Mouse (Mus musculus) embryo, embryonic 10.5 days (tissue): ENCODE measurements at regions not wholly inside any gene's neighbourhood (a gene's known extent, or its start where the extent isn't known, plus 50 kb on each side); places are given as distances from the start of the nearest gene placed in this dataset.
A peak's percentile ranks its signal among the peaks of the same experiment; 100 is the strongest.

ENCODE experiments used
- DNase-seq: peaks from one replicate; pipeline ENCODE4 v3.0.0-alpha.2; 2015; ENCODE audit warnings: low spot score

GRCm38 (mm10) chr1:35331602-35332339 is 482.0 kb downstream of the Plekhb2 start:
- DNase-seq: peak; percentile 1

- DNase-seq: no peak
Measured at GRCm38 (mm10) chr1:35332340-35332684, 482.5 kb downstream of the Plekhb2 start.

GRCm38 (mm10) chr1:35337647-35338046 is 487.9 kb downstream of the Plekhb2 start:
- DNase-seq: no peak

GRCm38 (mm10) chr1:35338184-35338583 is 488.4 kb downstream of the Plekhb2 start:
- DNase-seq: no peak

- peak; percentile 2 for DNase-seq
Measured at GRCm38 (mm10) chr1:35344539-35344938, 494.8 kb downstream of the Plekhb2 start.

- no peak for DNase-seq
Measured at GRCm38 (mm10) chr1:35348294-35348693, 498.5 kb downstream of the Plekhb2 start.

GRCm38 (mm10) chr1:35358981-35359380 is 509.2 kb downstream of the Plekhb2 start:
- no peak for DNase-seq

- DNase-seq: no peak
Measured at GRCm38 (mm10) chr1:35361465-35361864, 511.7 kb downstream of the Plekhb2 start.

GRCm38 (mm10) chr1:35362836-35363235 is 513.1 kb downstream of the Plekhb2 start:
- no peak for DNase-seq

- DNase-seq: no peak
Measured at GRCm38 (mm10) chr1:35366559-35366958, 516.8 kb downstream of the Plekhb2 start.

GRCm38 (mm10) chr1:35372751-35373150 is 523.0 kb downstream of the Plekhb2 start:
- DNase-seq: no peak

- no peak for DNase-seq
Measured at GRCm38 (mm10) chr1:35380633-35381385, 531.0 kb downstream of the Plekhb2 start.

GRCm38 (mm10) chr1:35385430-35385829 is 535.7 kb downstream of the Plekhb2 start:
- DNase-seq: peak; percentile 88

- DNase-seq: peak; percentile 77
Measured at GRCm38 (mm10) chr1:35388181-35388580, 538.4 kb downstream of the Plekhb2 start.

- DNase-seq: no peak
Measured at GRCm38 (mm10) chr1:35390371-35390770, 540.6 kb downstream of the Plekhb2 start.

- DNase-seq: no peak
Measured at GRCm38 (mm10) chr1:35390858-35391586, 541.2 kb downstream of the Plekhb2 start.

GRCm38 (mm10) chr1:35393550-35394118 is 543.9 kb downstream of the Plekhb2 start:
- DNase-seq: no peak

- no peak for DNase-seq
Measured at GRCm38 (mm10) chr1:35400674-35401359, 551.0 kb downstream of the Plekhb2 start.

- no peak for DNase-seq
Measured at GRCm38 (mm10) chr1:35402995-35403394, 553.2 kb downstream of the Plekhb2 start.

GRCm38 (mm10) chr1:35405418-35405817 is 555.6 kb downstream of the Plekhb2 start:
- no peak for DNase-seq

- DNase-seq: no peak
Measured at GRCm38 (mm10) chr1:35415646-35416045, 565.9 kb downstream of the Plekhb2 start.
